Mouse (Mus musculus) testis, adult 2 months (tissue): ENCODE measurements around the gene Rnf130.

Experiments
- CTCF ChIP-seq: fragments of 200-500 bp; IDR thresholded peaks from 2 replicates; pipeline ENCODE4 v1.5.1; 2012; ENCODE audit warnings: low read depth, mild to moderate bottlenecking, inconsistent platforms, low read length, moderate library complexity; ENCODE audit not compliant: control insufficient read depth, insufficient read depth, insufficient replicate concordance
- POLR2A ChIP-seq: fragments of 200-500 bp; IDR thresholded peaks from 2 replicates; pipeline ENCODE4 v1.6.1; 2012; ENCODE audit warnings: low read depth, mild to moderate bottlenecking, inconsistent platforms, low read length, moderate library complexity; ENCODE audit not compliant: control insufficient read depth

DNA sequence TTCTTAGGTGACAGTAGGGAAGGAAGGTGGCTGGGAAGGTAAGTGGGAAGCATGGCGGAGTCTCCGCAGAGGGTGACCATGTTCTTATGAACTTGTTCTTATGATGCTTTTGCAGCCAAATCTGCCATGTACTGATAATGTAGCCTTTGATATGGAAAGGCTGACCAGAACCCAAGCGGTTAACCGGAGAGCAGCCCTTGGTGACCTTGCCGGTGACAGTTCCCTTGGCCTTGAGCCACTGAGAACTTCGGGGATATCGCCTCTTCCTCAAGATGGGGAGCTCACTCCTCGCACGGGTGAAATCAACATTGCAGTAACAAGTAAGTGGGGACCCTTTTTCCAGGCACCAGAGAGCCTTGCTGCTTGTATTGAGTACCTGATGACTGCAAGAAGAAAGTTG, 70.5 kb downstream of the Rnf130 start:
- TF ChIP-seq CTCF (no peak), POLR2A (no peak)
